Mouse (Mus musculus) megakaryocyte, embryonic 14.5 days (primary cell): ENCODE data around the gene Actr8.

Experiments used
- FLI1 ChIP-seq: IDR thresholded peaks from 2 replicates; pipeline ENCODE4 v1.6.1; 2012; ENCODE audit warnings: low read length, inconsistent platforms, mixed read lengths
- GATA1 ChIP-seq: IDR thresholded peaks from 3 replicates; pipeline ENCODE4 v1.6.1; 2012; ENCODE audit warnings: mixed read lengths, low read length, inconsistent platforms, borderline replicate concordance

GRCm38 (mm10) chr14:30015008-30015407 is 36.9 kb downstream of the Actr8 start:
- TF ChIP-seq GATA1 (no peak), FLI1 (no peak)
